Mouse (Mus musculus) urinary bladder, postnatal 0 days (tissue): ENCODE data around the gene Mfap4. TPM values are rescaled to one million over a fixed set of nuclear protein-coding genes. Genes with fewer than 3 reads are reported as not detected.

Experiments
- polyA plus RNA-seq: library from polyadenylated mRNA; unstranded; fragments of >200 nt; fragmentation: Nextera tagmentation; extraction: Ambion mirVana; gene quantifications from 2 replicates; pipeline ENCODE4 v1.2.1, GENCODE M21; 2015

Mfap4 gene
- polyA plus RNA-seq = 366 and 434 TPM in 2 replicates

DNA sequence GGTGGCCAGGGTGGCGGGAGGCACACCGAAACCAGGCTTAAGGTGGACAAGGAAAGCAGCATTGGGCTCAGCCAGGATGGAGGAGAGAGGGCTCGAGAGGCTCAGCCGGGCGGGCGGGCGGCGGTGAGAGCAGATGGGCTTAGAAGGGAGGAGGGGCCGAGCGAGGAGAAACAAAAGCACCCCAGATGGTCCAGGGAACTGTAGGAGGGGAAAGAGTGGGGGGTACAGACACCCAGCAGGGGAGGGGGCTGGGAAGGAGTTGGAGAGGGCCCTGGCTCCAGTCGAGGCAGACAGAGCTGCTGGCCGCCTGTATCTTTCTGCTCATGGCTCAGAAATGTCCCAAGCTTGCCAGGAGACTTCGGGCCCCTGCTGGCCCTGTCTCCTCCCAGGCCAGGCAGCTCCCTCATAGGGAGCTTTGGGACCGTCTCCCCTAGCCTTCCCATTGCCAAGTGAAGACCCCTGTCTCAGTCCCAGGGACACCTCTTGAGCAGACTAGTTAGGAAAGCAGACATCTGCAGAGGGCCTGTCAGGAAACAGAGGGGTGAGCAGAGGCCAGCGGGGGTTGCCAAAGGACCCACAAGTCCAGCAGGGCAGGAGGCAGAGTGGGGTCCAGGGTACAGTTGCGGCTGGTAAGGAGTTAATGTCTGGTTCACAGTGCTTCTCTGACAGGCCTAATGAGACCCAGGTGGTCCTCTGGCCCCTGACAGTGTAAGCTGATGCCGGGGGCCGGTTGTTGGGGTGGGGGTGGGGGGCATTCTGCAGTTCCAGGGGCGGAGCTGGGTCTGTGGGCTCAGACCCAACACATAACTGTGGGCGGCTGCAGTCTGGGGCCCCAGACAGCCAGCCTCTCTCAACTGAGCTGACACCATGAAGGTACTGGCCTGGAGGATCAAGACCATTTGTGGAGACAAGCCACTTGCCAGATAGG, at the start of gene Mfap4:
Gene Mfap4, plus strand, starts transcription at position 819 of the 928 bp plus-strand sequence.

DNA sequence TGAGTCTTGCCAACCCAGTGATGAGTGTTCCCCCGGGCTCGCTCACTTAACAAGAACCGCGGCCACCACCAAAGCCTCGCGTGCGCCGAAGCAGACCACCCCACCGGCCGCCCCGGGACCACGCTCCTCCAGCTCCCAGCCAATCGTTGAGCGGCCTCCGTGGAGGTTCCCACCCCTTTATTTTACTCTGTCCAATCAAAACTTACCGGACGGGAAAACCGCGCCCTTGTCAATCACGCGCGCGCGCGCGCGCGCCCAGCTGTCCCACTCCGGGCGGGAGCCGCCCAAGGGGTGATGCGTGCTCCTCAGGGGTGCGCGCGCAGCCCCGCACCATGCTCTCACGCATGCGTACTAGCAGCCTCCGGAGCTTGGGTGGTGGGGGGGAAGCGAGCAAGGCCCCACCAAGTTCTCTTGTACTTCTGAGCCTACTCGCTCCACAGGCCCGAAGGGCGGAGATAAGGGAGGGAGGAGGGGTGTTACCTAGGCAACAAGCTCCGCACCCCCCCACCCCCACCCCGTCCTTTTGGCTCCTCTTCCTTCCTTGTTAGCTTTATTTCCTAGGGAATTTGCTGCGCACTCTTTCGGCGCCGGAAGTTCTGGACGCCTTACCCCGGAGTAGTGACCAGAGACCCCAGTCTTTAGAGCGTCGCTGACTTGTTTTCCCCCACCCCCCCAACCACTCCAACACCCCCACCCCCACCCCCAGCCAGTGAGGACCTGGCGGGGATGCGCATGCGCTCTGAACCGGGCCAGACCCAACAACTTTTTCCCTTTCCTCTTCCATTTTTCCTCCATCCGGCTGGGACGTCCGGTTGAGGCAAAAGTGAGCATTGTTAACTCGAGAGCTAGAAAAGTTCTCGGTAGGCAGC, 9.1 kb downstream of the Mfap4 start, which contains the start of gene Mapk7:
Gene Mapk7, minus strand, starts transcription at position 278 of the 869 bp plus-strand sequence.

DNA sequence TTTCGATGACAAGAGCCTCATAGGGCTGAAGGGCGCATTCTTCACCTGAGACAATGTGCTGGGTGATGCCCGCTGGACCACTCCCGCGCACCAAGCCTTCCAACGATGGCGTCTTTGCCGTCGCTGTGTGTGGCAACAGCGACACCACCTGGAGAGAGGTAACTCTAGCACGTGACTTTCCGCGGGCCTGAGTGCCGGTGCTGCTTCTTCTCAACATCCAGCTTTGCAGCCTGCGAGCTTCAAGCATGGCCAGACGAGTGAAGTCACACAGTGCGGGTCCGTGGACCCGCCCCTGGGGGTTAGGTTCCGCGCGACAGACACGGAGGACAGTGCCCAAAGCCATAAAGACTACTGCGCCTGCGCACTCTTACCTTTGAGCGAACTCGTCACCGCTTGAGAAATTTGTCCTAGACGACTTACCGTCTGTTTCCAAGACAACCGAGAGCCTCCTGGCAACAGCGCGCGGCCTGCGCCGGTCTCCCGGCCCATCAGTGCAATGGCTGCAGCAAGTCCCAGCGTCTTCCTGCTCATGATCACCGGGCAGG, 19.6 kb downstream of the Mfap4 start, which contains the start of gene B9d1:
Gene B9d1, plus strand, starts transcription at position 432 of the 545 bp plus-strand sequence.

Other genes starting within 250 kb of the Mfap4 start
- gene Aldh3a2, start 218.0 kb upstream of the Mfap4 start, polyA plus RNA-seq = 28.6 and 29.1 TPM in 2 replicates
- not detected in 2 replicates for gene Slc47a2, start 142.6 kb upstream of the Mfap4 start, polyA plus RNA-seq
- gene Slc47a1, start 107.1 kb upstream of the Mfap4 start, polyA plus RNA-seq = 3.0 and 3.3 TPM in 2 replicates
- 0.17 and 0.25 TPM in 2 replicates for gene Rnf112, start 31.3 kb upstream of the Mfap4 start, polyA plus RNA-seq
- 25.2 and 28.8 TPM in 2 replicates for gene Mapk7, start 9.0 kb downstream of the Mfap4 start, polyA plus RNA-seq
- gene B9d1, start 19.7 kb downstream of the Mfap4 start, polyA plus RNA-seq = 15.3 and 17.5 TPM in 2 replicates
- 26.0 and 34.3 TPM in 2 replicates for gene Epn2, start 94.3 kb downstream of the Mfap4 start, polyA plus RNA-seq
- gene Grap, start 167.8 kb downstream of the Mfap4 start, polyA plus RNA-seq = 4.9 and 8.0 TPM in 2 replicates
- gene Fam83g, start 198.7 kb downstream of the Mfap4 start, polyA plus RNA-seq = 4.5 and 4.7 TPM in 2 replicates
- 0.08 and 0.13 TPM in 2 replicates for gene Slc5a10, start 235.4 kb downstream of the Mfap4 start, polyA plus RNA-seq